Mouse (Mus musculus) T-cell, adult 2 months (primary cell): ENCODE results near the gene Atg10.
"Not testable (repeated sequence)": the region's sequence is repeated elsewhere in the genome, so short reads cannot be mapped to it uniquely, and the experiment has no call there.

ENCODE experiments used
- DNase-seq: peaks from one replicate; pipeline ENCODE4 v3.0.0; 2022; ENCODE audit warnings: low spot score

Atg10 gene

DNA sequence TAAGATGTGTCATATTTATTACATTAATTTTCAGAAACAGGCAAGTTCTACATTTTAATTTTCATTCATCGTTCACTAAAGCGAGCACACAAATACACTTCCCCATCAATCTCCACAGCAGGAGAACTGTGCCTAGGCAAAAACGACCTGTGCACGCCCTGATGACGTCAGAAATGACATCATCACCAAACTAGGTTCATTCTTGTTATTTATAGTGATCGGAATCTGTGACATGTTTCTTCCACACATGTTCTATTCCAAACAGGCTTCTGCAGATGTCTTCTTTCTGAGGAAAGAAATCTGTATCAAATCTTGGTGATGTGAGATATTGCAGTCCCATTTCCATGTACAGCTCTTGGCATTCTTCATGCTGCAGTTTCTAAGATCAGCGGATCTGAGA, 287.9 kb downstream of the Atg10 start:
- no peak for DNase-seq

GRCm38 (mm10) chr13:90933256-90933655, 290.5 kb downstream of the Atg10 start:
- DNase-seq, result no peak

GRCm38 (mm10) chr13:90929847-90930246, 293.9 kb downstream of the Atg10 start:
- DNase-seq, result peak; percentile 71

DNA sequence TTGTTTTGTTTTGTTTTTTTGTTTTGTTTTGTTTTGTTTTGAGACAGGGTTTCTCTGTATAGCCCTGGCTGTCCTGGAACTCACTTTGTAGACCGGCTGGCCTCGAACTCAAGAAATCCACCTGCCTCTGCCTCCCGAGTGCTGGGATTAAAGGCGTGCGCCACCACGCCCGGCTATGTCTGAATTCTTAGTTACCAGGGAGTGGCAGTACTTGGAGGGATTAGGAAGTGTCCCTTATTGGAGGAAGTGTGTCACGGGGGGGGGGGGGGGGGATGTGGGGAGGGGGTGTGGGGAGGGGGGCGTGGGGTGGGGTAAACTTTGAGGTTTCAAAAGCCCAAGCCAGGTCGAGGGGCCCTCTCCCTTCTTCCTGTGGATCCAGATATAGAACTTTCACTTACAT, 295.5 kb downstream of the Atg10 start:
- not testable (repeated sequence) for DNase-seq

GRCm38 (mm10) chr13:90926938-90927633, 296.7 kb downstream of the Atg10 start:
- no peak for DNase-seq

DNA sequence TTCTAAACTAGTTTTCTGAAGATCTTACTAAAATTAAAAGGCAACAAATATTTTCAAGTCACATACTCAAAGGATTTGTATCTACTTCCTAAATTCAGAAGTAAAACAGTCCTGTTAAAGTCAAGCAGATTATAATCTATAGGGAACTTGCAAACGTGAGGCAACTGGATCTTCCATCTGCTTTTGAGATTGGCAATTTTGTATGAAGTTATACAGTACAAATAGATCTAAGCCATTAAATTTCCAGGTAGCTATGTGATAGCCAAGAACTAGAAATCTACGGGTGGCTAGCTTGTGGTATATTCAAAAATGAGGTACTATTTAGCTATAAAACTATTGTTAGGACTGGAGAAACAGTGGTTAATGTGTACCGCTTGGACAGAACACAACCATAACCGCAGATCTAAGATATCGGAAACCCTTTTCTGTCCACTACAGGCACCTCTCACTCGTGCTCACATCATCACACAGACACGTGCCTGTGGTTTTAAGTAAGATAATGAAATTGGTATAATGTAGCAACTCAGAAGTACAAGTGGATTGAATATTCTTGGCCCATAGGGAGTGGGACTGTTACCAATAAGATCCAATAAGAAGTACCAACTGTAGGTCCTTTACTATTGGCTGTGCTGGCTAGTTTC, 297.5 kb downstream of the Atg10 start:
- DNase-seq, result no peak

DNA sequence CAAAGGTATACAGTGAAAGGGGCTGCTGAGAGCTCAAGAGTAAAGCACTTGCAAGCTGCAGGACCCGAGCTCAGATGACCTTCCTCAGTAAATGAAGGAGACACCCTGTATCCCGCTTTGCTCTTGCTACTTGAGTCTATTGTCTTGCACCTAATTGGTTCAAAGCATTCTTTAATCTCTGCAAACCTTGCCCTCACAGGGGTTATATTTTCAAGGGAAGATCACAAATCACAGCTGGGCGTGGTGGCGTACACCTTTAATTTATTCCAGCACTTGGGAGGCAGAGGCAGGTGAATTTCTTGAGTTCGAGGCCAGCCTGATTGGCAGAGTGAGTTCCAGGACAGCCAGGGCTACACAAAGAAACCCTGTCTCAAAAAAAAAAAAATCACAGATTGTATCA, 298.6 kb downstream of the Atg10 start:
- no peak for DNase-seq

DNA sequence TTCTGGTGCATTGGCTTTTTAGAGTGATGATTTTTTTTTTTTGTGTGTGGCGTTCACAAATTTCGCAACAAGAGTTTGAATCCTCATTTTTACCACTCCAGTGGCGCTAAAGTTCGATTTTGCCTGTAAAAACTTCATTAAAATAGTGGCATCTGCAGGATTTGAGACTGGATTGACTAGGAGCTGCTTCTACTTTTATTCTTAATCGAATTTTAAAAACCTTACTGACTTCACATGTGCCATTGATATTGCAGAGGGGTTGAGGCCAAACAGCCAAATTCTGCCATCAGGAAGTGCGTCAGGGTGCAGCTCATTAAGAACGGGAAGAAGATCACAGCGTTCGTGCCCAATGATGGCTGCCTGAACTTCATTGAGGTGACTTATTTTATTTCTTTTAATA, 299.7 kb downstream of the Atg10 start:
- DNase-seq, result no peak

DNA sequence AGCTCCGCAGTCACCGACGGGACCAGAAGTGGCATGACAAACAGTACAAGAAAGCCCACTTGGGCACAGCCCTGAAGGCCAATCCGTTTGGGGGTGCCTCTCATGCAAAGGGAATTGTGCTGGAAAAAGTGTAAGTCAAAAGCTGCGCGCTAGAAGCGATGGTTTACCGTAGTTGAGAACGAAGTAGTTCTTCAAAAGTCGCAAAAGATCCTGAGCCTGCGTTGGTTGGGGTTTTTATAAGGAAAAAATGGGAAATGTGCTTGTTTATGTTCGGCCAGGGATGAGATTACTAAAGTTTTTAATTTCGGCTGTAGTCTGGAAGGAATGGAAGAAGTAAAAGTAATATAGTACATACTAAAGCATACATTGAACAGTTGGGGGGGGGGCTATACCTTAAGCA, 300.2 kb downstream of the Atg10 start:
- not testable (repeated sequence) for DNase-seq

DNA sequence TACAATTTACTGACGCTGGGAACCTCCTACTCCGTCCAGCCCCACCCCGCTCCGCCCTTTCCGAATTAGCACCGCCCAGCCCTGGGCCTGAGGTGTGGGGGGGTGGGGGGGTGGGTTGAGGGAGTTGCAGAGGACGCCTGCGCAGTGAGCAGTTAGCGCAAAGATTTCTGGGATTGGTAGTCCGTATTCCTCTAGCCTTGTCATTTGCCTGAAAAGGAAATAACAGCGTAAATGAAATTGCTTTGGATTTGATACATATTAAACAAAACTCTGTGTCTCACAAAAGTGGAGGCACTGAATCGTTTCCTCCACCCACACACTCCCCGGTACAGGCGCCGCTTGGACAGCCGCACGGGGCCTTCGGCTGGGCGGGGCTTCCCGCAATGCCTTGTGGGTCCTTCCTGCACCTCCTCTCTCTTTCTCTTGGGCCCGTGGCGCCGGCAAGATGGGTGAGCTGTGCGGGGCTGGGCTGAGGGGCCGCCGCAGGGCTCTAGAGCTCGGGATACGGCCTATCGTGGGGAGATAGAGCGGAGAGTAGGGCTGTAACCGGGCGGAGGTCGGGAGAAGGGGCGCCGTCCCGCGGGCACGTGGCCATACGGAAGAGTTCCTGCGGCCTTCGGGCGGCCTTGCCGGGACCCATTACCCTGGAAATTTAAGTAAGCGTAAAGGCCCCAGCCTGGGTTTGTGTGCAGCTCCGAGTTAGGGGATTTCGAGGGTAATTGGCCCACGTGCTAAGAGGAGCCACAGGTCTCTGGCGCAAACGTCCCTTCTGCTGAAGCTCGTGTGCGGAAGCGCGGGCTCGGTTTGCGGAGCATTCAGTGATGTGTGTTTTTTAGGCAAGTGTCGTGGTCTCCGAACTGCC, 300.8 kb downstream of the Atg10 start, which contains the start of gene Rps23:
Gene Rps23, plus strand, starts transcription at position 208 of the 862 bp plus-strand sequence.
- peak; percentile 87 for DNase-seq

DNA sequence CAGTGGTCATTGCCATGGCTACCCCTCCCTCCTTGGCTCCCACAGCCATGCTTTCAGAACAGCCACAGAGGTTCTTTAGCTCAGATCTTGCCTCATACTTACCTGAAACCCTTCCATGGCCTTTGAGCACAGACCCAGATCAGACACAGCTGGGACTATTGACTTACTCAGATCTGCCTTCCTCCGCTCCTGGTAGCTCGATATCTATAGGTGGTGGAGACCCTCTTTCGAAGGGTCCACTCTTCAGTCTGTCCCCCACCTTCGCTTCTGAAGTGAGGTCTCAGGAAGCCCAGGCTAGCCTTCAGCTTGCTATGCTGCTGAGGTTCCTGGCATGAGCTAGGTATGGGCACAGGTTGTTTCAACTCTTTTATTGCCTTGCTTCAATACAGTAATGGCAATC, 309.0 kb downstream of the Atg10 start:
- no peak for DNase-seq

- no peak for DNase-seq
Measured at GRCm38 (mm10) chr13:90913675-90914192, 310.0 kb downstream of the Atg10 start.

DNA sequence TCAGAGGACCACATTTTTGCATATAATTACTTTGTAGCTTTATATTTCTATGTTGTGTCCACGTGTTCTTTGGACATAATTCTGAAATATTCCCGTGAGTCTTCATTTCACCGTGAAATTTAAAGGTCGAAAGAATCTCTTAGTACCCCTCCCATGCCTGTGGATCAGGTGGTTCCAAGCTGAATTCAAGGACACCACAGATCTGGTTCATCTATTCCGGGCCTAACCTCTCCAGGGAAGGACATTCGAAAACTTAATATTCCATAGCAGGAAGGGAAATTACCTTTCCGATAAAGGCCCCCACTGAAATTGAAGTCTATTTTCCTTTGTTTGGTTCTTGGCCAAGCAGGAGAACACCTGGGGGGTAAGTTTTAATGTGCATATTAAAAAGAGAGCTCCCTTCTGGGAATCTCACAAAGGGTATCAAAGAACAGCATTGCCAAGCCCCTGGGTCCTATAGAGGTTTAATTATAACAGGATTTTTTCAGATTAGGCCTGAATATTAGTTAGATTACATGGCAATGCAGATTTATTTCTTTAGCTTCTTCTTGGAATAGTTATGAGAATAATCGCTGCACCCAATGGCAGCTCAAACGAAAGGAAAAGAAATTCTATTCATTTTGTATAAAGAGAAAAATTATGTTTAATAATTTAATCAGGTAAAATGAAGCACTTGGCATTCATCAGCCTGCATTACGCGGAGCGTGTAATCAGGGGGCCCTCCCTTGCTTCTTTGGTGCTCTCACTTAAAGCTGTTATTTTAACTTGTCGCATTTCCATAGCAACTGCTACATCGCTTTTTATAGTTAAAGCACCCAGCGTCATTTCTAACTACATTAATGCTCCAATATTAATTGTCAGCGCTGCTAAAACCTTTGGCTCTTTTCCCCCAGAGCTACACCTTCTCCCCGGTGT, 310.8 kb downstream of the Atg10 start:
- no peak for DNase-seq

DNA sequence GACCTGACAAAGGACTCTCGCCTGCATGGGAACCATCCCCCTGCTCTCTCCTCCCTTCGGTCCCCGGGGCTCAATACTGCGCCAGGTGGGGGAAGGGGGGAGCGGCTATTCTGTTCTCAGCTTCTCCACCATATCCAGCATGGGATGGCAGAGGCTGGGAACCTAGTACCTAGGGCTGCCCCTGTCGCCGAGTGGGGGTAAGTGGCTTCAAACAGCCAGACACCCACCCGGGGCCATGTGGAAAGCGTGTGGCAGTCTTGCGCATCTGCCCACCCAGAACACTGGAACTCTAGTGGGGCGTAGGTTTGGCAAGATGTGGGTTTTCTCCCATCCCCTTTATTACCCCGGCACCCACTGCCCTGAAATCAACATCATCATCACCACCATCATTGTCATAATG, 316.4 kb downstream of the Atg10 start:
- DNase-seq, result no peak

GRCm38 (mm10) chr13:90905176-90905575, 318.6 kb downstream of the Atg10 start, which contains the start of gene Atp6ap1l:
Atp6ap1l (minus strand) TSS chr13:90905355.
- no peak for DNase-seq

- no peak for DNase-seq
Measured at GRCm38 (mm10) chr13:90896821-90897220, 326.9 kb downstream of the Atg10 start.

GRCm38 (mm10) chr13:90896098-90896497, 327.7 kb downstream of the Atg10 start:
- no peak for DNase-seq

GRCm38 (mm10) chr13:90894819-90895218, 328.9 kb downstream of the Atg10 start:
- no peak for DNase-seq

DNA sequence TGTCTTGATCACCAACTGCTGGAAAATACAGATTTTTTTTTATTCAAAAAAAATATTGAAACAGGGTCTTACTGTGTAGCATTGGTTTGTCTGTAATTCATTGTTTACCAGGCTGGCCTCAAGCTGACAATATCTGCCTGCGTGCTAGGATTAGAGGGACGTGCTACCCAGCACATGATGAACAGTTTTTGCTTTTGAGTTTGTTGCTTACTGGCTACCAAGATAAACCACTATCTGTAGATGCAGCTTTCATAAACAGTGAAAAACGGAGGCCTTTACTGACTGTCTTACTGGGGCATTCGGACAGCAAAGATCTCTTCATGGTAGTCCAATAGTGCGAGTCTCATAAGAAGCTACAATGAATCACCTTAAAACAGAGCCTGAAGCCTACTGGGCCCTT, 333.7 kb downstream of the Atg10 start:
- DNase-seq, result no peak

GRCm38 (mm10) chr13:90886568-90886983, 337.2 kb downstream of the Atg10 start:
- peak; percentile 27 for DNase-seq

GRCm38 (mm10) chr13:90885856-90886532, 337.8 kb downstream of the Atg10 start:
- DNase-seq, result no peak
